ENCODE assay signal across 26 mouse cellular contexts in genomic region chr6:136512351-136512750, GRCm38 (mm10). TPM values are rescaled to one million over a fixed set of nuclear protein-coding genes. Genes with fewer than 3 reads are reported as not detected.
DNase-seq lines count a peak whose midpoint lies in the region; ATAC-seq and TF ChIP-seq lines count a peak whose summit lies in the region.
"Had no signal": no experiment of that assay in that cellular context is flagged by ENCODE, and none has a peak within 500 bp of the region (broad histone marks: within the 10 kb centered on the region; RNA-seq: fewer than 3 reads in every experiment).

No protein-coding gene starts in this region.

- no peak for DNase-seq in forebrain, embryonic 11.5 days (ENCODE audit: low spot score)
- DNase-seq in lung, adult 18-20 months: peak; percentile 16 to 54
- no peak for DNase-seq in lung, postnatal 25 days (ENCODE audit: low spot score)
- peak; percentile 9 for DNase-seq in midbrain, embryonic 10.5 days (ENCODE audit: low spot score)
- no peak for DNase-seq in midbrain, postnatal 0 days (ENCODE audit: low spot score)
- DNase-seq: adrenal gland, adult 8-10 months; adrenal gland, postnatal 25 days; cerebellum, adult 11-12 months; cerebellum, adult 8-10 months; cerebellum, postnatal 10 days; cerebellum, postnatal 36 days; embryo, embryonic 11 days; forebrain, postnatal 0 days; gastrocnemius, adult 2 months; gastrocnemius, postnatal 14 days; heart, adult 2 months had no signal

- H3K4me2 ChIP-seq in forebrain, embryonic 11.5 days (ENCODE audit: low read depth, low read length, severe bottlenecking): no peak overlapping the region
- H3K4me2 ChIP-seq in forebrain, embryonic 12.5 days: no peak overlapping the region
- no peak overlapping the region for H3K4me2 ChIP-seq in midbrain, postnatal 0 days (ENCODE audit: low read depth, low read length, poor library complexity, severe bottlenecking)
- H3K4me2 ChIP-seq: embryonic facial prominence, embryonic 13.5 days; heart, embryonic 11.5 days; hindbrain, embryonic 12.5 days; hindbrain, embryonic 15.5 days had no signal

- no peaks in the 10 kb centered on the region for H3K4me1 ChIP-seq in forebrain, embryonic 11.5 days (replicated peaks; ENCODE audit: control insufficient read depth, insufficient read depth, low read length)
- no peaks in the 10 kb centered on the region for H3K4me1 ChIP-seq in forebrain, embryonic 12.5 days
- peaks cover 7% of the 10 kb centered on the region for H3K4me1 ChIP-seq in midbrain, embryonic 10.5 days
- no peaks in the 10 kb centered on the region for H3K4me1 ChIP-seq in midbrain, postnatal 0 days (ENCODE audit: insufficient read depth, low read length)
- H3K4me1 ChIP-seq: embryonic facial prominence, embryonic 10.5 days; embryonic facial prominence, embryonic 13.5 days; hindbrain, embryonic 12.5 days; hindbrain, embryonic 15.5 days had no signal

- no peak overlapping the region for H3K4me3 ChIP-seq in forebrain, embryonic 11.5 days (ENCODE audit: low read depth, low read length)
- no peak overlapping the region for H3K4me3 ChIP-seq in forebrain, embryonic 12.5 days (replicated peaks)
- H3K4me3 ChIP-seq in midbrain, embryonic 10.5 days: no peak overlapping the region
- H3K4me3 ChIP-seq in midbrain, postnatal 0 days (ENCODE audit: low read depth, low read length): no peak overlapping the region
- H3K4me3 ChIP-seq: embryonic facial prominence, embryonic 10.5 days; embryonic facial prominence, embryonic 13.5 days; erythroblast, embryonic 14.5 days; gastrocnemius, adult 2 months; heart, adult 2 months; hindbrain, embryonic 12.5 days; hindbrain, embryonic 15.5 days had no signal

- 83% methylated on average over 3 of the region's 3 CpGs for WGBS in forebrain, embryonic 11.5 days
- 85% methylated on average over 3 of the region's 3 CpGs for WGBS in forebrain, embryonic 12.5 days
- WGBS in midbrain, embryonic 10.5 days: 80% methylated on average over 3 of the region's 3 CpGs
- WGBS in midbrain, postnatal 0 days: 82% methylated on average over 3 of the region's 3 CpGs

- no peaks in the 10 kb centered on the region for H3K36me3 ChIP-seq in forebrain, embryonic 11.5 days (ENCODE audit: control insufficient read depth, insufficient read depth, low read length)
- no peaks in the 10 kb centered on the region for H3K36me3 ChIP-seq in forebrain, embryonic 12.5 days (replicated peaks)
- no peaks in the 10 kb centered on the region for H3K36me3 ChIP-seq in midbrain, embryonic 10.5 days
- H3K36me3 ChIP-seq in midbrain, postnatal 0 days (ENCODE audit: insufficient read depth, low read length): no peaks in the 10 kb centered on the region
- H3K36me3 ChIP-seq: embryonic facial prominence, embryonic 10.5 days; embryonic facial prominence, embryonic 13.5 days; hindbrain, embryonic 12.5 days; hindbrain, embryonic 15.5 days had no signal

- H3K27me3 ChIP-seq in forebrain, embryonic 11.5 days (ENCODE audit: control insufficient read depth, insufficient read depth, low read length): no peaks in the 10 kb centered on the region
- 0 out of 2 replicates have a peak, but pooled peaks cover 2% of the 10 kb centered on the region for H3K27me3 ChIP-seq in forebrain, embryonic 12.5 days
- H3K27me3 ChIP-seq in midbrain, embryonic 10.5 days (ENCODE audit: low read depth, poor library complexity, severe bottlenecking): no peaks in the 10 kb centered on the region
- no peaks in the 10 kb centered on the region for H3K27me3 ChIP-seq in midbrain, postnatal 0 days (ENCODE audit: insufficient read depth, low read length)
- H3K27me3 ChIP-seq: embryonic facial prominence, embryonic 13.5 days; hindbrain, embryonic 12.5 days; hindbrain, embryonic 15.5 days had no signal

- 0 out of 2 replicates have a peak, but pooled peaks have one; percentile 27 for ATAC-seq in forebrain, embryonic 11.5 days (replicated peaks; ENCODE audit: low FRiP score)
- ATAC-seq in forebrain, embryonic 12.5 days (ENCODE audit: low FRiP score): no peak
- no peak for ATAC-seq in midbrain, postnatal 0 days (ENCODE audit: low FRiP score)
- ATAC-seq in granulocyte monocyte progenitor cell, adult 5-6 weeks (replicated peaks; ENCODE audit: poor library complexity, severe bottlenecking): no peak; the same call in 1 of the 2 replicates
- ATAC-seq: activated CD4-positive, CD25-positive, alpha-beta regulatory T cell, adult 4 months; forebrain, embryonic 14.5 days; forebrain, postnatal 0 days had no signal

- no peak overlapping the region for H3K27ac ChIP-seq in forebrain, embryonic 11.5 days (ENCODE audit: low read depth, low read length)
- H3K27ac ChIP-seq in forebrain, embryonic 12.5 days: no peak overlapping the region
- no peak overlapping the region for H3K27ac ChIP-seq in midbrain, embryonic 10.5 days (replicated peaks)
- no peak overlapping the region for H3K27ac ChIP-seq in midbrain, postnatal 0 days (ENCODE audit: low read depth, low read length)
- H3K27ac ChIP-seq: embryonic facial prominence, embryonic 10.5 days; embryonic facial prominence, embryonic 13.5 days; gastrocnemius, adult 2 months; heart, adult 2 months; hindbrain, embryonic 12.5 days; hindbrain, embryonic 15.5 days had no signal

- H3K9ac ChIP-seq in forebrain, embryonic 11.5 days (ENCODE audit: low read length): no peak overlapping the region
- H3K9ac ChIP-seq in forebrain, embryonic 12.5 days: no peak overlapping the region
- H3K9ac ChIP-seq in midbrain, postnatal 0 days (replicated peaks; ENCODE audit: low read length, poor library complexity, severe bottlenecking): no peak overlapping the region
- H3K9ac ChIP-seq: embryonic facial prominence, embryonic 13.5 days; forebrain, postnatal 0 days; hindbrain, embryonic 12.5 days; hindbrain, embryonic 15.5 days had no signal

- TF ChIP-seq CTCF in midbrain, postnatal 0 days (IDR thresholded peaks at IDR 0.05): no peak

- peaks cover 9% of the 10 kb centered on the region; the same call in 1 of the 2 replicates for H3K9me3 ChIP-seq in forebrain, embryonic 11.5 days (ENCODE audit: control insufficient read depth, low read length)
- peaks cover 8% of the 10 kb centered on the region; the same call in 1 of the 2 replicates for H3K9me3 ChIP-seq in forebrain, embryonic 12.5 days
- H3K9me3 ChIP-seq in midbrain, embryonic 10.5 days (replicated peaks): peaks cover 14% of the 10 kb centered on the region
- no peaks in the 10 kb centered on the region for H3K9me3 ChIP-seq in midbrain, postnatal 0 days (ENCODE audit: low read length)

RNA-seq across cellular contexts. Expression of gene Atf7ip, which starts 6.4 kb away (rescaled TPM):
- 57.8 and 66.6 TPM in 2 replicates for polyA plus RNA-seq in forebrain, embryonic 11.5 days (2014; fragmentation: Nextera tagmentation; extraction: Ambion mirVana)
- 63.2 and 72.4 TPM in 2 replicates for polyA plus RNA-seq in forebrain, embryonic 12.5 days (2016; fragmentation: Nextera tagmentation; extraction: Ambion mirVana)
- 37.4 and 45.7 TPM in 2 replicates for polyA plus RNA-seq in midbrain, embryonic 10.5 days (2016; fragmentation: Nextera tagmentation; extraction: Ambion mirVana)
- 43.1 and 55.2 TPM in 2 replicates for total RNA-seq in midbrain, postnatal 0 days (2014; rRNA removed)
- polyA plus RNA-seq in midbrain, postnatal 0 days (2015; fragmentation: Nextera tagmentation; extraction: Ambion mirVana): 18.9 and 28.7 TPM in 2 replicates
- total RNA-seq in granulocyte monocyte progenitor cell, adult 5-6 weeks (2014; fragmentation: Nextera tagmentation): 94.1 and 126 TPM in 2 replicates
- total RNA-seq in granulocyte monocyte progenitor cell, adult 5-6 weeks (2017): 32.3 and 43.4 TPM in 2 replicates

Comparison
In these comparisons a context has a peak if more than half of its experiments do, and no peak if none do; other contexts are left out.
1. DNase-seq: peak in lung, adult 18-20 months (2 of 2) and midbrain, embryonic 10.5 days (single experiment); none in forebrain, embryonic 11.5 days (single experiment), lung, postnatal 25 days (single experiment) and midbrain, postnatal 0 days (single experiment).